Mouse (Mus musculus) MN1 (cell line): ENCODE results near the gene BB287469.
"Not testable (repeated sequence)": the region's sequence is repeated elsewhere in the genome, so short reads cannot be mapped to it uniquely, and the experiment has no call there.

Experiments
- DNase-seq: peaks from one replicate; pipeline ENCODE4 v3.0.0-alpha.2; 2016; ENCODE audit warnings: low spot score

Gene BB287469

GRCm38 (mm10) chr12:87816277-87816676 lies at the start of gene BB287469:
Gene BB287469, plus strand, starts transcription at chr12:87816577.
- not testable (repeated sequence) for DNase-seq

- not testable (repeated sequence) for DNase-seq
These were observed 40.7 kb upstream of the BB287469 start, which contains the start of gene Gm21319 for GRCm38 (mm10) chr12:87775655-87776054. Gene Gm21319, minus strand, starts transcription at chr12:87775755.

GRCm38 (mm10) chr12:87795212-87795611 lies 21.2 kb upstream of the BB287469 start, which contains the start of gene Gm21936:
Gene Gm21936, plus strand, starts transcription at chr12:87795512.
- not testable (repeated sequence) for DNase-seq

- not testable (repeated sequence) for DNase-seq
These were observed 18.4 kb upstream of the BB287469 start for GRCm38 (mm10) chr12:87797971-87798370.

- DNase-seq, result not testable (repeated sequence)
These were observed 25.9 kb downstream of the BB287469 start, which contains the start of gene Gm2001 for GRCm38 (mm10) chr12:87842239-87842638. Gene Gm2001, minus strand, starts transcription at chr12:87842339.

GRCm38 (mm10) chr12:87850657-87851056 lies 34.3 kb downstream of the BB287469 start:
- not testable (repeated sequence) for DNase-seq

- DNase-seq, result not testable (repeated sequence)
These were observed 39.7 kb downstream of the BB287469 start for GRCm38 (mm10) chr12:87856067-87856466.

- DNase-seq, result not testable (repeated sequence)
These were observed 45.6 kb downstream of the BB287469 start for GRCm38 (mm10) chr12:87861740-87862692.

GRCm38 (mm10) chr12:87863638-87864037 lies 47.3 kb downstream of the BB287469 start:
- not testable (repeated sequence) for DNase-seq

GRCm38 (mm10) chr12:87864048-87864447 lies 47.7 kb downstream of the BB287469 start:
- not testable (repeated sequence) for DNase-seq
